Mouse (Mus musculus): ENCODE data around the gene Sdf2. TPM values are rescaled to one million over a fixed set of nuclear protein-coding genes. Genes with fewer than 3 reads are reported as not detected.
A peak's percentile ranks its signal among the peaks of the same experiment; 100 is the strongest.

The Sdf2 gene
- total RNA-seq (2021) = 96.9 and 111 TPM in 2 replicates
- long read RNA-seq, transcript Sdf2-201 (3 exons, 1,268 nt) = major isoform, 88 of 102 reads
- long read RNA-seq, partial matches to known transcripts = 6 of 102 reads
- long read RNA-seq, other reads (novel, unspliced or antisense) = 7 of 102 reads

- DNase-seq = peak; percentile 87
These were observed at the start of gene Sdf2, which contains the start of gene Supt6 for GRCm38 (mm10) chr11:78245627-78246317. Sdf2 (plus strand) TSS chr11:78245746. Supt6 (minus strand) TSS chr11:78245987.

- no peak for DNase-seq
These were observed 43.2 kb upstream of the Sdf2 start for GRCm38 (mm10) chr11:78202372-78202771.

GRCm38 (mm10) chr11:78204287-78204686, 41.3 kb upstream of the Sdf2 start:
- peak; percentile 35 for DNase-seq

- DNase-seq = no peak
These were observed 40.0 kb upstream of the Sdf2 start for GRCm38 (mm10) chr11:78205361-78206206.

GRCm38 (mm10) chr11:78207190-78207589, 38.4 kb upstream of the Sdf2 start:
- DNase-seq = no peak

- DNase-seq = no peak
These were observed 35.7 kb upstream of the Sdf2 start for GRCm38 (mm10) chr11:78209886-78210285.

- no peak for DNase-seq
These were observed 34.9 kb upstream of the Sdf2 start for GRCm38 (mm10) chr11:78210615-78211014.

- no peak for DNase-seq
These were observed 34.0 kb upstream of the Sdf2 start for GRCm38 (mm10) chr11:78211513-78211912.

- DNase-seq = no peak
These were observed 32.3 kb upstream of the Sdf2 start for GRCm38 (mm10) chr11:78213086-78213817.

GRCm38 (mm10) chr11:78215709-78216317, 29.7 kb upstream of the Sdf2 start:
- DNase-seq = no peak

- DNase-seq = no peak
These were observed 22.0 kb upstream of the Sdf2 start for GRCm38 (mm10) chr11:78223586-78223985.

- no peak for DNase-seq
These were observed 14.0 kb upstream of the Sdf2 start for GRCm38 (mm10) chr11:78231518-78231917.

- no peak for DNase-seq
These were observed 5.2 kb upstream of the Sdf2 start for GRCm38 (mm10) chr11:78240193-78240857.

- DNase-seq = no peak
These were observed 302 bp upstream of the Sdf2 start for GRCm38 (mm10) chr11:78245261-78245626.

GRCm38 (mm10) chr11:78246318-78247011, 919 bp downstream of the Sdf2 start:
- DNase-seq = no peak

GRCm38 (mm10) chr11:78247012-78247348, 1.4 kb downstream of the Sdf2 start:
- no peak for DNase-seq

- no peak for DNase-seq
These were observed 2.2 kb downstream of the Sdf2 start for GRCm38 (mm10) chr11:78247727-78248140.

GRCm38 (mm10) chr11:78256618-78257017, 11.1 kb downstream of the Sdf2 start:
- no peak for DNase-seq

GRCm38 (mm10) chr11:78260489-78261258, 15.1 kb downstream of the Sdf2 start:
- no peak for DNase-seq
